Comparison of ENCODE assay signal across 27 mouse cellular contexts in the genomic region with DNA sequence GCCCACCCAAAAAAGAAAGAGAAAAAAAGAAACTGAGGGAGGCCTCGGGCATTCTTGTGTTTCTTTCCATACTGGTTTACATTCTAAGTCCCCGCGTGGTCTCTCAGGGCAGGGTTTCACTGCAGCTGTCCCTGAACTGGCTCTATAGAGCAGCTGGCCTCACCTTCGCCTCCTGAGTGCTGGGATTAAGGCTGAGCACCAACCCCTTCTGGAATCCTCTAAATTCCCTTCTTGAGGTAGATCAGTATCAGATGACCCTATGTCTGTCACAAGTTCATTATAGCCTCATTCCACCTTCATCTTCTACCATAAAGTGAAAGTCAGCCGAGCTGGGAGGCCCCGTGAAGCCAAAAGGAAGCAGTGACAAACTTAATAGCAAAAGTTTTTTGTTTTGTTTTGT. TPM values are rescaled to one million over a fixed set of nuclear protein-coding genes. Genes with fewer than 3 reads are reported as not detected.
A peak's percentile ranks its signal among the peaks of the same experiment; 100 is the strongest.
DNase-seq lines count a peak whose midpoint lies in the region; ATAC-seq and TF ChIP-seq lines count a peak whose summit lies in the region.
"Had no signal": no experiment of that assay in that cellular context is flagged by ENCODE, and none has a peak within 500 bp of the region (broad histone marks: within the 10 kb centered on the region; RNA-seq: fewer than 3 reads in every experiment).

No protein-coding gene starts in this region.

- H3K4me3 ChIP-seq in midbrain, embryonic 11.5 days (ENCODE audit: low read depth, low read length): no peak overlapping the region
- no peak overlapping the region for H3K4me3 ChIP-seq in midbrain, postnatal 0 days (ENCODE audit: low read depth, low read length)
- H3K4me3 ChIP-seq in CH12.LX (replicated peaks in 1 of 3; ENCODE audit: low read depth in 2 of 3, low read length in 2 of 3, poor library complexity in 1 of 3) (no peak overlapping the region), MEL (ENCODE audit: control insufficient read depth in 1 of 2, insufficient read depth in 1 of 2, low read depth in 2 of 2, low read length in 2 of 2) (peak overlapping the region; percentile 1 to 8; a peak in 2 of 4 replicates)
- H3K4me3 ChIP-seq: embryonic facial prominence, embryonic 13.5 days; forebrain, embryonic 13.5 days; forebrain, embryonic 15.5 days had no signal

- H3K9me3 ChIP-seq in midbrain, embryonic 11.5 days (ENCODE audit: control insufficient read depth, low read length): no peaks in the 10 kb centered on the region
- no peaks in the 10 kb centered on the region for H3K9me3 ChIP-seq in midbrain, postnatal 0 days (ENCODE audit: low read length)
- H3K9me3 ChIP-seq in CH12.LX (replicated peaks; ENCODE audit: low read length): peaks cover 2% of the 10 kb centered on the region
- no peaks in the 10 kb centered on the region for H3K9me3 ChIP-seq in MEL (replicated peaks; ENCODE audit: insufficient read depth, low read length)
- H3K9me3 ChIP-seq: embryonic facial prominence, embryonic 13.5 days; forebrain, embryonic 13.5 days; forebrain, embryonic 15.5 days; G1E had no signal

- dilution Hi-C loops in CH12.LX (cut with MboI; ENCODE audit: extremely low pct_ligation_motif_present, extremely low pct_unique_long_range_greater_than_20kb, low sequenced_read_pairs): no loop called here

- no peak overlapping the region for H3K4me2 ChIP-seq in midbrain, embryonic 11.5 days
- H3K4me2 ChIP-seq in midbrain, postnatal 0 days (ENCODE audit: low read depth, low read length, poor library complexity, severe bottlenecking): no peak overlapping the region
- H3K4me2 ChIP-seq in CH12.LX (ENCODE audit: insufficient read depth, low read depth, poor library complexity, severe bottlenecking): peak overlapping the region; percentile 16; the same call in 1 of the 2 replicates
- H3K4me2 ChIP-seq: embryonic facial prominence, embryonic 13.5 days; forebrain, embryonic 13.5 days; forebrain, embryonic 15.5 days had no signal

- H3K4me1 ChIP-seq in midbrain, embryonic 11.5 days (ENCODE audit: control insufficient read depth, insufficient read depth, low read length): peaks cover 5% of the 10 kb centered on the region
- H3K4me1 ChIP-seq in midbrain, postnatal 0 days (ENCODE audit: insufficient read depth, low read length): peaks cover 3% of the 10 kb centered on the region; the same call in 1 of the 2 replicates
- H3K4me1 ChIP-seq in CH12.LX (ENCODE audit: control insufficient read depth in 1 of 2, insufficient read depth in 2 of 2) (peaks cover 3% of the 10 kb centered on the region in 2 experiments; a peak in 1 of 4 replicates), MEL (ENCODE audit: control insufficient read depth in 1 of 2, insufficient read depth in 2 of 2, low read length in 2 of 2) (peaks cover 0 to 20% of the 10 kb centered on the region in 2 experiments; a peak in 3 of 4 replicates)

- intact Hi-C loops in heart, postnatal 25 days (cut with DNase I): loop anchor here (2.0 kb wide), 1 partner anchor 45 kb away; no protein-coding TSS in a partner anchor

- no peak overlapping the region for H3K27ac ChIP-seq in midbrain, embryonic 11.5 days (ENCODE audit: low read depth, low read length)
- H3K27ac ChIP-seq in midbrain, postnatal 0 days (ENCODE audit: low read depth, low read length): no peak overlapping the region
- H3K27ac ChIP-seq in CH12.LX (ENCODE audit: insufficient read depth, low read depth) (no peak overlapping the region), MEL (ENCODE audit: control insufficient read depth, low read depth, low read length) (no peak overlapping the region)
- H3K27ac ChIP-seq: embryonic facial prominence, embryonic 13.5 days; forebrain, embryonic 13.5 days; forebrain, embryonic 15.5 days had no signal

- TF ChIP-seq EP300 in CH12.LX (IDR thresholded peaks at IDR 0.05; ENCODE audit: low read length) (no peak), MEL (IDR thresholded peaks at IDR 0.05; ENCODE audit: low read depth in 1 of 2, low read length in 2 of 2) (no peak)

- peaks cover 35% of the 10 kb centered on the region for H3K27me3 ChIP-seq in midbrain, embryonic 11.5 days (ENCODE audit: control insufficient read depth, insufficient read depth, low read length)
- peaks cover 38% of the 10 kb centered on the region for H3K27me3 ChIP-seq in midbrain, postnatal 0 days (ENCODE audit: insufficient read depth, low read length)
- H3K27me3 ChIP-seq in CH12.LX (replicated peaks): peaks cover 49% of the 10 kb centered on the region
- peaks cover 2 to 6% of the 10 kb centered on the region in 2 experiments; a peak in 2 of 4 replicates for H3K27me3 ChIP-seq in MEL (ENCODE audit: control insufficient read depth in 1 of 2, insufficient read depth in 2 of 2, low read length in 2 of 2)

- no peaks in the 10 kb centered on the region for H3K79me2 ChIP-seq in CH12.LX (replicated peaks; ENCODE audit: control insufficient read depth, extremely low read depth, insufficient read depth, poor library complexity, severe bottlenecking)
- H3K79me2 ChIP-seq in MEL (ENCODE audit: control insufficient read depth, insufficient read depth, low read length, poor library complexity): no peaks in the 10 kb centered on the region

- DNase-seq in heart, adult 11 months: peak; percentile 79
- DNase-seq in heart, postnatal 25 days (ENCODE audit: low spot score): no peak
- peak; percentile 81 for DNase-seq in midbrain, embryonic 11.5 days (ENCODE audit: low spot score, missing footprints)
- no peak for DNase-seq in midbrain, postnatal 0 days (ENCODE audit: low spot score)
- DNase-seq in CH12.LX (ENCODE audit: extremely low read depth): no peak
- DNase-seq in MEL (ENCODE audit: low read depth, low spot score): peak; percentile 35
- DNase-seq in right cerebral cortex, postnatal 4 days: no peak
- no peak for DNase-seq in cerebellum, adult 9-11 months
- DNase-seq: adrenal gland, adult 2 months; adrenal gland, postnatal 10 days; adrenal gland, postnatal 25 days; cerebellum, adult 11 months; cerebellum, adult 18-20 months; cerebellum, adult 8-10 months; cerebellum, postnatal 10 days; cerebellum, postnatal 25 days; forebrain, postnatal 0 days had no signal

- no peak for TF ChIP-seq RAD21 in CH12.LX (IDR thresholded peaks at IDR 0.05; ENCODE audit: low read depth, low read length)
- TF ChIP-seq RAD21 in MEL (IDR thresholded peaks at IDR 0.05; ENCODE audit: low read depth, low read length): no peak

- ATAC-seq in midbrain, embryonic 11.5 days (ENCODE audit: low FRiP score): no peak
- ATAC-seq in midbrain, postnatal 0 days (ENCODE audit: low FRiP score): no peak
- ATAC-seq: forebrain, embryonic 13.5 days; forebrain, embryonic 15.5 days; forebrain, postnatal 0 days had no signal

- no peak overlapping the region for H3K9ac ChIP-seq in midbrain, embryonic 11.5 days (ENCODE audit: low read length)
- no peak overlapping the region for H3K9ac ChIP-seq in midbrain, postnatal 0 days (replicated peaks; ENCODE audit: low read length, poor library complexity, severe bottlenecking)
- no peak overlapping the region for H3K9ac ChIP-seq in CH12.LX (ENCODE audit: insufficient read depth, low read depth)
- no peak overlapping the region; the same call in 1 of the 2 replicates for H3K9ac ChIP-seq in MEL (ENCODE audit: control insufficient read depth, low read depth, low read length, poor library complexity, severe bottlenecking)
- H3K9ac ChIP-seq: embryonic facial prominence, embryonic 13.5 days; forebrain, embryonic 13.5 days; forebrain, embryonic 15.5 days; forebrain, postnatal 0 days had no signal

- TF ChIP-seq CTCF in midbrain, postnatal 0 days (IDR thresholded peaks at IDR 0.05): no peak
- TF ChIP-seq CTCF in CH12.LX (conservative IDR thresholded peaks at IDR 0.05 in 1 of 2, IDR thresholded peaks at IDR 0.05 in 1 of 2; ENCODE audit: low read depth in 2 of 2, low read length in 2 of 2): no peak
- TF ChIP-seq CTCF in MEL (IDR thresholded peaks at IDR 0.05 in 2 of 3, conservative IDR thresholded peaks at IDR 0.05 in 1 of 3; ENCODE audit: control insufficient read depth in 1 of 3, insufficient read depth in 1 of 3, low read depth in 2 of 3, low read length in 3 of 3, poor library complexity in 1 of 3, severe bottlenecking in 1 of 3): no peak

- 62% methylated on average over 6 of the region's 6 CpGs for WGBS in midbrain, embryonic 11.5 days
- WGBS in midbrain, postnatal 0 days: 71% methylated on average over 6 of the region's 6 CpGs

- H3K36me3 ChIP-seq in midbrain, embryonic 11.5 days (ENCODE audit: control insufficient read depth, insufficient read depth, low read length): no peaks in the 10 kb centered on the region
- H3K36me3 ChIP-seq in midbrain, postnatal 0 days (ENCODE audit: insufficient read depth, low read length): no peaks in the 10 kb centered on the region
- no peaks in the 10 kb centered on the region for H3K36me3 ChIP-seq in CH12.LX (replicated peaks in 1 of 2; ENCODE audit: control insufficient read depth in 1 of 2, insufficient read depth in 1 of 2, low read length in 1 of 2)
- H3K36me3 ChIP-seq in MEL (ENCODE audit: control insufficient read depth in 1 of 2, insufficient read depth in 2 of 2, low read length in 2 of 2): peaks cover 0 to 15% of the 10 kb centered on the region in 2 experiments; a peak in 2 of 4 replicates
- H3K36me3 ChIP-seq: embryonic facial prominence, embryonic 13.5 days; forebrain, embryonic 15.5 days; G1E had no signal

- TF ChIP-seq POLR2A in CH12.LX (IDR thresholded peaks at IDR 0.05; ENCODE audit: low read depth, low read length) (no peak), MEL (IDR thresholded peaks at IDR 0.05; ENCODE audit: control insufficient read depth in 1 of 2, insufficient read depth in 1 of 2, low read depth in 1 of 2, low read length in 2 of 2, poor library complexity in 1 of 2) (no peak)

- in situ Hi-C loops in CH12.LX (cut with MboI; ENCODE audit: low pct_ligation_motif_present, low pct_unique_long_range_greater_than_20kb, low sequenced_read_pairs): loop anchor here (5.0 kb wide), 1 partner anchor 45 kb away; no protein-coding TSS in a partner anchor

RNA-seq across cellular contexts. Expression of a gene that starts 25.5 kb away (rescaled TPM):
- total RNA-seq in heart, postnatal 25 days (2021): not detected
- not detected in 2 replicates for polyA plus RNA-seq in midbrain, embryonic 11.5 days (2014; fragmentation: Nextera tagmentation; extraction: Ambion mirVana)
- total RNA-seq in midbrain, postnatal 0 days (2014; rRNA removed): not detected in 2 replicates
- polyA plus RNA-seq in midbrain, postnatal 0 days (2015; fragmentation: Nextera tagmentation; extraction: Ambion mirVana): not detected in 2 replicates
- total RNA-seq in CH12.LX (2012; rRNA removed): 0.13 TPM in 1 of 2 replicates, not detected in the other
- not detected in 2 replicates for total RNA-seq in CH12.LX (2014; rRNA removed)
- polyA plus RNA-seq in CH12.LX (2012; ENCODE audit: insufficient read length, low read depth): not detected in 2 replicates
- not detected in 2 replicates for total RNA-seq in MEL (2012; rRNA removed)
- under 1 TPM in 1 of 2 experiments, not detected in 1; 0.17 TPM for polyA plus RNA-seq in MEL (2012; ENCODE audit: insufficient read depth in 1 of 2, insufficient read length in 2 of 2, low read depth in 1 of 2, low replicate concordance in 2 of 2, missing spikeins in 1 of 2)
- total RNA-seq: adrenal gland, adult 2 months; adrenal gland, postnatal 10 days; adrenal gland, postnatal 25 days; adrenal gland, postnatal 4 days; forebrain, postnatal 0 days had no signal
- polyA plus RNA-seq: adrenal gland, adult 2 months; brain, embryonic 14.5 days; C2C12; cortical plate, adult 2 months; embryonic facial prominence, embryonic 11.5 days; forebrain, embryonic 11.5 days; forebrain, embryonic 13.5 days; forebrain, embryonic 15.5 days; forebrain, postnatal 0 days; G1E had no signal

RNA-seq across cellular contexts. Expression of a gene that starts 47.4 kb away (rescaled TPM):
- total RNA-seq in heart, postnatal 25 days (2021): 100 to 1,000 TPM; 266 to 290 TPM
- polyA plus RNA-seq in midbrain, embryonic 11.5 days (2014; fragmentation: Nextera tagmentation; extraction: Ambion mirVana): 1.3 and 1.7 TPM in 2 replicates
- total RNA-seq in midbrain, postnatal 0 days (2014; rRNA removed): 2.0 and 2.1 TPM in 2 replicates
- polyA plus RNA-seq in midbrain, postnatal 0 days (2015; fragmentation: Nextera tagmentation; extraction: Ambion mirVana): 2.0 and 2.7 TPM in 2 replicates
- total RNA-seq in CH12.LX (2012; rRNA removed) (not detected in 2 replicates), CH12.LX (2014; rRNA removed) (not detected in 2 replicates), MEL (2012; rRNA removed) (not detected in 2 replicates)
- polyA plus RNA-seq in CH12.LX (2012; ENCODE audit: insufficient read length, low read depth) (not detected in 2 replicates), MEL (2012; ENCODE audit: insufficient read depth in 1 of 2, insufficient read length in 2 of 2, low read depth in 1 of 2, low replicate concordance in 2 of 2, missing spikeins in 1 of 2) (not detected)
- total RNA-seq: adrenal gland, postnatal 25 days; G1E had no signal
- polyA plus RNA-seq: G1E had no signal

Comparison
In these comparisons a context has a peak if more than half of its experiments do, and no peak if none do; other contexts are left out.
1. DNase-seq: peak in heart, adult 11 months (single experiment), midbrain, embryonic 11.5 days (single experiment) and MEL (single experiment); none in heart, postnatal 25 days (single experiment), midbrain, postnatal 0 days (single experiment), CH12.LX (single experiment), right cerebral cortex, postnatal 4 days (single experiment) and cerebellum, adult 9-11 months (single experiment).
2. H3K4me3 ChIP-seq: peak in MEL (2 of 2); none in midbrain, embryonic 11.5 days (single experiment), midbrain, postnatal 0 days (single experiment) and CH12.LX (0 of 3).
3. RNA of a gene that starts 47.4 kb away (total RNA-seq): 266 to 290 TPM in heart, postnatal 25 days; 2.0 to 2.1 TPM in midbrain, postnatal 0 days, not detected in CH12.LX and not detected in MEL; every median in the first group is over 10 times any median in the second.